Comparison of ENCODE assay signal across 10 mouse cellular contexts in genomic region chr14:54785898-54786297, GRCm38 (mm10). TPM values are rescaled to one million over a fixed set of nuclear protein-coding genes. Genes with fewer than 3 reads are reported as not detected.
DNase-seq lines count a peak whose midpoint lies in the region; ATAC-seq lines count a peak whose summit lies in the region.
"Had no signal": no experiment of that assay in that cellular context is flagged by ENCODE, and none has a peak within 500 bp of the region (broad histone marks: within the 10 kb centered on the region; RNA-seq: fewer than 3 reads in every experiment).

No protein-coding gene starts in this region.

- no peaks in the 10 kb centered on the region for H3K9me3 ChIP-seq in hindbrain, embryonic 11.5 days (ENCODE audit: control insufficient read depth, low read length)
- H3K9me3 ChIP-seq in hindbrain, embryonic 13.5 days: no peaks in the 10 kb centered on the region
- H3K9me3 ChIP-seq in heart, embryonic 13.5 days: no peaks in the 10 kb centered on the region; the same call in none of the 2 replicates
- H3K9me3 ChIP-seq in limb, embryonic 11.5 days (ENCODE audit: control insufficient read depth, low read length): no peaks in the 10 kb centered on the region
- H3K9me3 ChIP-seq: embryonic facial prominence, embryonic 15.5 days; lung, embryonic 15.5 days had no signal

- no peaks in the 10 kb centered on the region for H3K36me3 ChIP-seq in hindbrain, embryonic 11.5 days (ENCODE audit: control insufficient read depth, insufficient read depth, low read length)
- no peaks in the 10 kb centered on the region for H3K36me3 ChIP-seq in hindbrain, embryonic 13.5 days
- H3K36me3 ChIP-seq in heart, embryonic 13.5 days: no peaks in the 10 kb centered on the region
- no peaks in the 10 kb centered on the region for H3K36me3 ChIP-seq in limb, embryonic 11.5 days (ENCODE audit: control insufficient read depth, insufficient read depth, low read length)
- H3K36me3 ChIP-seq: embryonic facial prominence, embryonic 15.5 days; lung, embryonic 15.5 days had no signal

- DNase-seq in hindbrain, embryonic 11.5 days (ENCODE audit: low spot score): peak; percentile 71
- DNase-seq in WW6 (ENCODE audit: low read depth, low spot score): peak; percentile 73
- DNase-seq in limb, embryonic 11.5 days (ENCODE audit: low spot score): peak; percentile 71
- DNase-seq in ovary, postnatal 36 days (ENCODE audit: low spot score): peak; percentile 70
- peak; percentile 87 for DNase-seq in thymus, postnatal 25 days

- H3K4me3 ChIP-seq in hindbrain, embryonic 11.5 days (ENCODE audit: low read depth, low read length): no peak overlapping the region
- no peak overlapping the region for H3K4me3 ChIP-seq in hindbrain, embryonic 13.5 days
- H3K4me3 ChIP-seq in heart, embryonic 13.5 days: no peak overlapping the region
- H3K4me3 ChIP-seq in limb, embryonic 11.5 days (ENCODE audit: low read depth, low read length): no peak overlapping the region
- H3K4me3 ChIP-seq: embryonic facial prominence, embryonic 15.5 days; lung, embryonic 15.5 days had no signal

- H3K27ac ChIP-seq in hindbrain, embryonic 11.5 days (ENCODE audit: low read depth, low read length): no peak overlapping the region
- H3K27ac ChIP-seq in hindbrain, embryonic 13.5 days: no peak overlapping the region
- H3K27ac ChIP-seq in heart, embryonic 13.5 days (replicated peaks): peak overlapping the region; percentile 84
- no peak overlapping the region for H3K27ac ChIP-seq in limb, embryonic 11.5 days (replicated peaks; ENCODE audit: low read depth, low read length)
- H3K27ac ChIP-seq: embryonic facial prominence, embryonic 15.5 days; lung, embryonic 15.5 days had no signal

- no peak for ATAC-seq in hindbrain, embryonic 11.5 days (ENCODE audit: low FRiP score)
- ATAC-seq in hindbrain, embryonic 13.5 days (ENCODE audit: low FRiP score): no peak
- ATAC-seq in common myeloid progenitor, adult 5-6 weeks (replicated peaks; ENCODE audit: low read depth, poor library complexity, severe bottlenecking): peak; percentile 59
- ATAC-seq in heart, embryonic 13.5 days (ENCODE audit: extremely low read depth, insufficient number of reproducible peaks, low FRiP score, low TSS enrichment): no peak
- ATAC-seq in limb, embryonic 11.5 days (ENCODE audit: insufficient number of reproducible peaks, low FRiP score, low TSS enrichment, low read depth): no peak

- no peaks in the 10 kb centered on the region for H3K4me1 ChIP-seq in hindbrain, embryonic 11.5 days (replicated peaks; ENCODE audit: control insufficient read depth, insufficient read depth, low read length)
- peaks cover 2% of the 10 kb centered on the region; the same call in 1 of the 2 replicates for H3K4me1 ChIP-seq in hindbrain, embryonic 13.5 days (replicated peaks)
- peaks cover 18% of the 10 kb centered on the region for H3K4me1 ChIP-seq in heart, embryonic 13.5 days
- no peaks in the 10 kb centered on the region for H3K4me1 ChIP-seq in limb, embryonic 11.5 days (ENCODE audit: control insufficient read depth, insufficient read depth, low read length)

- H3K4me2 ChIP-seq in hindbrain, embryonic 11.5 days (replicated peaks; ENCODE audit: low read depth, low read length): no peak overlapping the region
- no peak overlapping the region for H3K4me2 ChIP-seq in hindbrain, embryonic 13.5 days
- peak overlapping the region; percentile 42 for H3K4me2 ChIP-seq in heart, embryonic 13.5 days
- H3K4me2 ChIP-seq in limb, embryonic 11.5 days (ENCODE audit: low read depth, severe bottlenecking): no peak overlapping the region
- H3K4me2 ChIP-seq: embryonic facial prominence, embryonic 15.5 days had no signal

- no peak overlapping the region for H3K9ac ChIP-seq in hindbrain, embryonic 11.5 days (ENCODE audit: low read depth, low read length)
- no peak overlapping the region for H3K9ac ChIP-seq in hindbrain, embryonic 13.5 days
- no peak overlapping the region for H3K9ac ChIP-seq in heart, embryonic 13.5 days
- H3K9ac ChIP-seq in limb, embryonic 11.5 days (ENCODE audit: low read length): no peak overlapping the region
- H3K9ac ChIP-seq: embryonic facial prominence, embryonic 15.5 days; lung, embryonic 15.5 days had no signal

- WGBS in hindbrain, embryonic 11.5 days: 48% methylated on average over 4 of the region's 4 CpGs
- 46% methylated on average over 4 of the region's 4 CpGs for WGBS in hindbrain, embryonic 13.5 days
- WGBS in heart, embryonic 13.5 days: 56% methylated on average over 4 of the region's 4 CpGs
- 57% methylated on average over 4 of the region's 4 CpGs for WGBS in limb, embryonic 11.5 days

- H3K27me3 ChIP-seq in hindbrain, embryonic 11.5 days (ENCODE audit: control insufficient read depth, insufficient read depth, low read length): no peaks in the 10 kb centered on the region; the same call in 1 of the 2 replicates
- peaks cover 14% of the 10 kb centered on the region; the same call in 1 of the 2 replicates for H3K27me3 ChIP-seq in hindbrain, embryonic 13.5 days
- peaks cover 15% of the 10 kb centered on the region for H3K27me3 ChIP-seq in heart, embryonic 13.5 days (replicated peaks)
- peaks cover 3% of the 10 kb centered on the region for H3K27me3 ChIP-seq in limb, embryonic 11.5 days (ENCODE audit: control insufficient read depth, insufficient read depth, low read length)

RNA-seq across cellular contexts. Expression of gene Slc7a8, which starts 4.2 kb away (rescaled TPM):
- 2.8 and 3.3 TPM in 2 replicates for polyA plus RNA-seq in hindbrain, embryonic 11.5 days (2014; fragmentation: Nextera tagmentation; extraction: Ambion mirVana)
- 4.7 and 5.3 TPM in 2 replicates for polyA plus RNA-seq in hindbrain, embryonic 13.5 days (2015; fragmentation: Nextera tagmentation; extraction: Ambion mirVana)
- total RNA-seq in common myeloid progenitor, adult 5-6 weeks (2017): 4.4 and 5.5 TPM in 2 replicates
- 3.4 and 4.0 TPM in 2 replicates for polyA plus RNA-seq in heart, embryonic 13.5 days (2015; fragmentation: Nextera tagmentation; extraction: Ambion mirVana)
- 0.75 and 1.1 TPM in 2 replicates for polyA plus RNA-seq in limb, embryonic 11.5 days (2014; fragmentation: Nextera tagmentation; extraction: Ambion mirVana)

RNA-seq across cellular contexts. Expression of gene Rnf212b, which starts 28.0 kb away (rescaled TPM):
- not detected in 2 replicates for polyA plus RNA-seq in hindbrain, embryonic 11.5 days (2014; fragmentation: Nextera tagmentation; extraction: Ambion mirVana)
- not detected in 2 replicates for polyA plus RNA-seq in hindbrain, embryonic 13.5 days (2015; fragmentation: Nextera tagmentation; extraction: Ambion mirVana)
- total RNA-seq in common myeloid progenitor, adult 5-6 weeks (2017): not detected in 2 replicates
- polyA plus RNA-seq in heart, embryonic 13.5 days (2015; fragmentation: Nextera tagmentation; extraction: Ambion mirVana): not detected in 2 replicates
- polyA plus RNA-seq in limb, embryonic 11.5 days (2014; fragmentation: Nextera tagmentation; extraction: Ambion mirVana): not detected in 2 replicates
- polyA plus RNA-seq: embryonic facial prominence, embryonic 15.5 days; lung, embryonic 15.5 days had no signal
